Mouse (Mus musculus): Measurements from ENCODE around the gene Pde1a. TPM values are rescaled to one million over a fixed set of nuclear protein-coding genes. Genes with fewer than 3 reads are reported as not detected.
"Not testable (repeated sequence)": the region's sequence is repeated elsewhere in the genome, so short reads cannot be mapped to it uniquely, and the experiment has no call there.

Pde1a gene
- total RNA-seq, 4 experiments from 2014 or later, result 135 to 177 (median 157) TPM

DNA sequence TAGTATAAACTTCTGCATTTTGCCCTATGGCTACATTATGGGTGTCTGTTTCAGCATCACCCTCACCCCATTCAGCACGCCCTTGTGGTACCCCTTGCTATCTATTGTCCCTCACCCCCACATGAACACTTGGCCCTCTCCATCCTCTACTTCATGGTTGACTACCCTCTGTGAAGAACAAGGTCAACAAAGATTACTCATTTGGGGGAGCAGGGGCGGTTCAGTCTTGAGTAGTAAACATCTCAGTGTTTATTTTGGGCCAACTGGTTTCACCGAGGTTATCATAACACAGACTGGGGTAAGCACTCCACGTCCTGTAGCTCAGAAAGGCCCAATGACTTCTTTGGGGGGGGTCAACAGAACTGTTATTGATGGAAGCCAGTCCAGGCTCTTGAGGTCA lies 164.3 kb downstream of the Pde1a start:
- DNase-seq (ENCODE audit: low spot score in 2 of 2), result no peak

DNA sequence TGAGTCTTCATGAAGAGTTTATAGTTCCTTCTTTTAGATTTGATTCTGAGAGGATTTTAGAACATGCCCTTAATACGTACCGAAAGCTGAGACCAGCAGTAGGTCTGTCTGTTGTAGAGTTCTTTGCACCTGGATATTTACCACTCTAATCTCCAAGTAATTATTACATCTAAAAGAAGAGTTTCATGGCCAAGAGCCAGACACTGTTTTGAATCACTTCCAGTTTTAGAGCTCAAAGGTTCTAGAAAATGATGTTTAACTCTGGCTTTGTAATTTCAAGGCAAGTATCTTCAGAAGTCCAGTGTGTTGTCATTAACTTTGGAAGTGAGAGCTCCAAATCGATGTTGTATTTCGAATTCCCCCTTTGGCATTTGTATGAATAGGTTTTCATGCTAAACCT lies 167.8 kb downstream of the Pde1a start:
- DNase-seq (ENCODE audit: low spot score in 2 of 2), result no peak

DNA sequence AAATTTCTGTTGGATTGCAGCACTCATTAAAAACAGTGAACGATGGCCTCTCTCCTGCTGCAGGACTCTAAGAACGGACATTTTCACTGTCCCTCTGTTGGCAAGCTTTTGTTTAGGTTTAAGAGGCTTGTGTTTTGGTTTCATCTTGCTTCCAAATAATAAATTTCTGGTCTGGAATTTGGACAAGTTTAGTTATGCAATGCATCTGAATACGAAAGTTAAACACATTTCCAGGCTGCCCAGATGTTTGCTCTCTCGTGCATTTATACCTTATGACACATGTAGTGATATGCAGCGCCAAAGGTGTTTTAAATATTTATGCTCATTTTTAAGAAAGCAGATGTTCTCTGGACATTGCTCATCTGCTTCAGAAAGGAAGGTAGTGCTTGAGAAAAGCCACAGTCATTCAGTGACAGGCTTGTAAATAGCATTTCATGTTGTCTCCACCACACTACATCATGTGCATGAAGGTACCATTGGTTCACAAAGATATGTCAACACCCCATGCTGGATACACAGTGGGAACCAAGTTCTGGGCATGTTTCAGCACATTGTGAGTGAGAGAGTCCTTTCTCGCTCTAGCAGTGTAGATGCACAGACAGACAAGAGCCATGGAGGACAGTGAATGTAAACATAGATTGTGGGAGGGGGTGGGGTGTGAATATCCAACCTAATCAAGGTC lies 171.5 kb downstream of the Pde1a start:
- no peak for DNase-seq (ENCODE audit: low spot score in 2 of 2)

DNA sequence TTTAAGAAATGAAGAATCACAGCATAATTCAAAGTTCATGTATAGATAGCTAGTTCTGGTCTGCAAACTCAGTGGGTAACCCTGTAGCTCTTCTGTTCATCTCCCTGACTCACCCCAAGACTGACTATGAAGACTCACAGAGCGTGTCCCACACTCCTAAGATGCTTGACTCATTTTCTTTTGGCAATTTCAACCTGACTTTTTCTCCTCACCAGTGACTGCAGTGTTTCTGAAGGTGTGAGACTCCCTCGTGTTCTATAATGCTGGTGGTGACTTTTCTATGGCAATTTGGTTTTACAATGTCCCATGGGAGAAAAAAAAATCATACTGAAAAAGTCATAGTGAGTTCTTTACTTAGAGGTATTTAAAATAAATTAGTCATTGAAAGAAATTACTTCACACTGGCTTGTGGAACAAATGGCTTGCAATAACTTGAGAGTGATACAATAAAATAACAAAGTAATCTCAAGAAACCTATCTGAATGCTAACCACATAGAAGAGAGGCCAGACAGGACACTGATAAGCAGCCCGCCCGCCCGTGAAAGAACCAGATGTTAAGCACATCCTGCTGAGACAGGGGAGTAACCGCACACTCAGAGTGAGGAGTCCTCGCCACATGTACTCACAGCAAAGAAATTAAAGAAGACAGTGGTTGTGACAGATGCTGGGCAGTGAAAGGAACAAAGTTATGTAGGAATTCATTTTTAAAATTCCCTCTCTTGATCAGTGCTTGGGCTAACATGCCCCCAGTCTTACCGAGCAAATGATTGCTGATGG lies 183.2 kb downstream of the Pde1a start:
- DNase-seq (ENCODE audit: low spot score in 2 of 2), result no peak

DNA sequence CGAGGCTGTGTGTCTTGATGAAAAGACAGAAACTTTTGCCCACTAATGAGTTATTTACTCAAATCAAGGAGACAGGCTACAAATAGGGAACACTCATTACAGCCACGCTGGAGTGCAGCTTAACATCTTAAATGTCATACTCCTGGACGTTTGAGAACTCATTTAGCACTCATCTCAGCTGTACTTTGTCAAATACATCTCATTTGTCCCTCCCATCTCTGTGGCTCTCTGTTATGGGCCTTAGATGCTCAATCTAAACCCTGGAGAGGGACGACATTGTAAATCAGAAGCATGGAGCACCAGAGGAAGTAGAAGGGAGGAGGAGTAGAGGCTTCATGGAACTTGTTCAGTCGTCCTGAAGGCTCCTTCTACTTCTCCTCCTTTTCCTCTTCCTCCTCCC lies 194.6 kb downstream of the Pde1a start:
- DNase-seq (ENCODE audit: low spot score in 2 of 2), result no peak

DNA sequence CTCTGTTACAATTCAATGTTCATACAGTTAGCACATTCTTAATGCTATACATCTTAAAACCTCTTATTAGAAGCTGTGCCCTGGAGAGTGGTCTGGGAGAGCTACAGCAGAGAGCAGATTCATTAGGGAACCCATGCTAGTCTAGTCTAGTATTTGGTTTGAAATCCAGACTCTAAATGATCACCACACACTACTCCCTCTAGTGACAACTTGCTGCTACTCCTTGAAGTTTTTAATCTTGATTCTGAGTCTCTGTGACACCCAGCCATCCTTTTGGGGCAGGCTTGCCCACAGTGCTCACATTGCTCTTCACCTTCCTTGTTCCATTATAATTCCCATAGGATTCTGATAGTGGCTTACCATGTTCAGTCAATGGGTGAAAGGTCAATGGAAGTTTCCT lies 206.9 kb downstream of the Pde1a start:
- no peak for DNase-seq (ENCODE audit: low spot score in 2 of 2)

DNA sequence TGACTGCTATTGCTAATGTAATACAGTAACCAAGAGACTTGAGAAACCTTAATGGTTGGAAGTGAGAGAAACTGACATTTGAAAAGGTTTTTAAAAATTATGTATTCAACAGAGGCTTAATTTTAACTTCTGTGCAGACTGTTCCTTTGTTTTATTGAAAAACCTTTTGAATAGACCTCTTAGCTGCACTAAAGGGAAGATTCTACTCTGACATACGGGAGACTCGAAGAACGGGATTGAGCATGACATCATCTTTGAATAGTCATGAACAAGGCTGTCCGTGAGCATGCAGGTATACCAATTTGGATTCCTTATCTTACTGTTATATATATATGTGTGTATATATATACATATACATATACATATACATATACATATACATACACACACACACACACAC lies 207.9 kb downstream of the Pde1a start:
- no peak for DNase-seq (ENCODE audit: low spot score in 2 of 2)

DNA sequence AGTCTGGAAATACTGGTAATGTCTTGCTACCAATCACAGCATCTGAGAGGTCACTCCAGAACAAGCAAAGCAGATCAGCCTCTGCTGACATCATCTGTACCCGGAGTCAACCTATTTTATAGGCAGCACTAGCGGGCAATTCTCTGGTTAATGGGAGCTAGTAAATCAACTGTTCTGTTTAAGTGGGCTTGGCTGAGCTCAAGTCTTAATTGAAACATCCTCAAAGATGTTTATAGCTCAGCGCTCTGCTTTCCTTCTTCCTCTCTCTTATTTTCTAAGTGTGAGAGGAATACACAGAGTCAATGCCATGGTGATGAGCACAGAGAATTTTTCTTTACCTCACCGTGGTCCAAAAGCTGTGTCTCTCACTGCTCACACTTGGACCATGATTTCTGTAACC lies 208.8 kb downstream of the Pde1a start:
- DNase-seq (ENCODE audit: low spot score in 2 of 2), result no peak

DNA sequence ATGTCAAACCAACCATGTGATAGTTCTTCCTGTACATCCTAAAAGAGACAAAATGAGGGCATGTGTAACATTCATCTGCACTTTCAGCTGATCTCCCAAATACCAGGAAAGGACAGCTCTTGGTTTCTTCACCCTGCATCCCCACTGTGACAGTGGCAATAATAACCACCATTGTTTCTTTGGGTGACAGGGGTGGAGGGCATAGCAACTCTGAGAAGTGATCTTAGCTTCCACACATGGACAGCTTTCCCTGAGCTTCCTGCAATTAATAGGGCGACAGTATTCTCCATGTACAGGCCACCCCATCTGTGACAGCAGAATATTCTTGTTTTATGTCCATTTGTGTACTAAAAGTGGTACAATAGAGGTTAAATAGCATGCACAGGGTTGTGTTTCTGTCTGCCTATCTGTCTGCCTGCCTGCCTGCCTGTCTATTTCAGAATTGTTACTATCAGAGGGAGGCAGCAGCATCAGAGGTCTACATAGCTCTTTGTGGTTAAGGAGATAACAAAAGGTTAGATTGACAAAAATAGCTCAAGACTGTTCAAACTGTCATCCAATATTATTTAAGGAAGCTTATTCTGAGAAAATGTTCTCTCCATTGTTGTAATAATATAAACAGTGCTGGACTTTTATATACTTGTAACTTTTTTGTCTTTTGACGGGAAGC lies 227.3 kb downstream of the Pde1a start:
- no peak for DNase-seq (ENCODE audit: low spot score in 2 of 2)

DNA sequence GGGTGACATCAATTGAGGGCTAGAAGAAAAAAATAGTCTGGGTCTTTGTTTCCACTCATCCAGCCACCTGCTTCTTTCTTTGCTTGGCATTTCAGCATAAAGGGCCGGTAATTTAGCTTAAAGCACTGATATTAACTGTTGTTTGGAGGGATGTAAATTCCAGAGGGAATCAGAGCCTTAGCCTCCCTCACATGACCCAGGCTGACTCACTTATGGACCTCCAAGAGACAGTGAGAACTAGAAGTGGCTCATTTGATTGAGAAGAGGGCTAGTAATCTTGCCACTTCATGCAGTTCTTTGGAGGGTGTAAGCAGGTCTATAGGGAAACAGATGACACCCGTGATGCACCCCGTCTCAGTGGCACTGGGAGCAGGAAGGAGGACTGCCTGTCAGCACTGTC lies 230.7 kb downstream of the Pde1a start:
- DNase-seq (ENCODE audit: low spot score in 2 of 2), result no peak

DNA sequence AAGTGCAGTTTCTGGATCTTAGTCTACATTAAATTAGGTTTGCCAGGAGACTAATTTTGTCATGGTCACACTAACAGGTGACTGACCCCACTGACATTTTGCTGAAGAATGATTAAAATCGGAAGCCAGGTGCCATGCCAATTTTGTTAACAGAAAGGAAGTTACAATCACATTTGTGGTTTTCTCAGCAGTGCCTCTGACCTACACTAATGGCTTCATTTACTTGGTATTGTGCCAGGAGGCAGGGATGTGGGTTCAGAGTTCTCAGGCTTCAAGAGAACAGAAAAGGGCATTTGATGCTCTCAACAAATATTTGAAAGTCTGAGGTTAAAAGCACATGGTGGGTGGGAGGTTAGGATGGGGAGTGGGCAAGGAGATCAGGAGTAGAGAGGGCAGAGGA lies 236.4 kb downstream of the Pde1a start:
- DNase-seq (ENCODE audit: low spot score in 2 of 2), result no peak

DNA sequence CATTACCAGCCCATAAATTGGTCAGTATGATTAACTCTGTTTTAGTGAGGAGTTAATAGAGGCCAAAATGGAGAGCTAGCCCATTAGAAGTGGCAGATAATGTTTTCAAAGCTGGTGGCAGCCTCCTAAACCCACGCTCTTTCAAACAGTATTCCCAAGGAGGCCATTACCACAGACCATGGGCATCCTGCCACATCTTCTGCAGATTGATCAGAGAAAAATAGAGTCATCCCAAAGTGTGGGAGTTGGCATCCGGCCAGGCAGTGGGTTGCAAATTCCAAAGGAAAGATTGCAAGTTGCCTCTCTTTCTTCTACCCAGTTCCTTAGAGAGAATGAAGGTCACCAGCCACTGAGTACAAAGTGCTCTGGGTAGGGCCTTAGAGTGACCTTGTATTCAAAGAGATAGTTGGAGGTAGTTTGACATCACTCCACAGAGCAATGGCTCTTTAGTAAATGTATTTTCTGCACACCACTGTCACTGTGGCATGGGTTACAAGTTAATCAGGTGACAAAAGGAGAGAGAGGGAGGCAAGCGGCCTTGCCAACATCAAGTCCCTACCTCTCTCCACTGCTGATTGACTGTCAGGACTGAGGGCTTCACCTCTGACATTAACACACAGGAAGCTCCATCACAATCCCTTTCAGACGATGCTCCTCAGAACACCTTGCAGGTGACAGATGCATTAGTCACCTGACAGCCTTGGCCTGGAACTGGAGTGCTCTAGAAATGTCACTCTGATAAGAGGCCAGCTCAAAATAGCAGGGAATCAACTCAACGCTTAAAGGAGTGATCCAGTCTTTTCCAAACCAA lies 237.3 kb downstream of the Pde1a start:
- DNase-seq (ENCODE audit: low spot score in 2 of 2), result peak; percentile 64 to 76

DNA sequence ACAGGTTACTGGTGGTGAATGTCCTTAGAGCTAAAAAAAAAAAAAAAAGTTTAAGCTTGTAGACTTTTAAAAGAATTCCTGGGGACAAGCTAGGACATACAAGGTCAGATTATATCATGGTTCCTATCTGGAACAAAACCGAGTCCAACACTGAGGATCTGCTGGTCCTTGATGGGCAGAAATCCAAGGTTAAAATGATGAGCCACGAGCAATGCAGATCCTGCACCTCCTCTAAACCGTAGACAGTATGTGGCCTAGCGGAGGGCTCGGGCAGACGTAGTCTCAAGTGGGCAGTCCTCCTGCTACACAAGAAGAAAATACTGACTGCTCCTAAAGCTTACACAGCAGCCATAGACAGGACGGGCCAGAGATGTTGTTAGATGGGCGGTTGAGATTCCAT lies 238.5 kb downstream of the Pde1a start:
- DNase-seq (ENCODE audit: low spot score in 2 of 2), result no peak

DNA sequence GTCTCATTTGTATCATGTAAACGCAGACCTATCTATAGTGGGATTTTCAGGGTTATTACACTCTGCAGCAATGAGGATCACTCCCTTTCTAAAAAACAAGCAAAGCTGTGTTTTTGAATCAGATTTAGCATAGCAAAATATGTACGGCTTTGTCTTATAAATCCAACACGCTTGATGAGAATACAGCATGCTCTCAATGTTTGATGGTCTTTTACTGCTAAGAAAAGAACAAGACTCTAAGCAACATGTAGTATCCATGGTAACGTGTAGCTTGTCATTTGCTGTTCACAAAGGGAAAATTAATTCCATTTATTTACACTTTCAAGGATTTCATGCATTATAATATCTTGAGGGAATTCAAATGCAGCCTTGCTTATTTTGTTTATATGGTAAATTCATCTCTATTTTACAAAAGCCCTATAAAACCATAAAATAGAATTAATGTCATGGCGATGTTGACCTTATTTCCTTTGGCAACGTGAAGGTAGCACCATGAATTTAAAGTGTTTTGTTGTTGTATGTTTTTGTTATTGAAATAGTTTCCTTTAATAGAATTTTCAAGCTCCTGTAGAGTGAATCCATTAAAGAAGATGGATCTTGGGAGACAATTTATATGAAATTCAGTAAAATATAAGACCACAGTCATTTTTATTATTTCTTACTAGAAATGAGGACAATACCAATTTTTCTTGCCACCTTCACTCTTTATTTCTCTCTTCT lies 245.5 kb downstream of the Pde1a start:
- no peak for DNase-seq (ENCODE audit: low spot score in 2 of 2)

DNA sequence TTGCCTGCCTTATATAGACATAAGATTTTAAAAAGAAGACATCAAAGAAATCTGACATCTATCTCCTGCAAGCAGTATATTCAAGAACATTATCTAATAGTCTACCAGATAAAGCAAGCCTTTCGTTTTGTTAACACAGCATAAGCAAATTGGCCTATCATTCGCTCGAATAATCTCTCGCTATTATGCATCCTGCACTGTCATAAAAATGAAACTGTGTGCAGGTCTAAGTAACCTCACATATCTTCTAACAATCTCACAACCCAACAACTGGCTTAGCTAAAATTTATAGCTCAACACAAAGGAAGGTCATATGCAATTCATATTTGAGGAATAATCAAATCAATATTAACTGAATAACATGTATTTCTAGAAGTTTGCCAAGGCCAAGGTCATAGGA lies 246.0 kb downstream of the Pde1a start:
- no peak for DNase-seq (ENCODE audit: low spot score in 2 of 2)

DNA sequence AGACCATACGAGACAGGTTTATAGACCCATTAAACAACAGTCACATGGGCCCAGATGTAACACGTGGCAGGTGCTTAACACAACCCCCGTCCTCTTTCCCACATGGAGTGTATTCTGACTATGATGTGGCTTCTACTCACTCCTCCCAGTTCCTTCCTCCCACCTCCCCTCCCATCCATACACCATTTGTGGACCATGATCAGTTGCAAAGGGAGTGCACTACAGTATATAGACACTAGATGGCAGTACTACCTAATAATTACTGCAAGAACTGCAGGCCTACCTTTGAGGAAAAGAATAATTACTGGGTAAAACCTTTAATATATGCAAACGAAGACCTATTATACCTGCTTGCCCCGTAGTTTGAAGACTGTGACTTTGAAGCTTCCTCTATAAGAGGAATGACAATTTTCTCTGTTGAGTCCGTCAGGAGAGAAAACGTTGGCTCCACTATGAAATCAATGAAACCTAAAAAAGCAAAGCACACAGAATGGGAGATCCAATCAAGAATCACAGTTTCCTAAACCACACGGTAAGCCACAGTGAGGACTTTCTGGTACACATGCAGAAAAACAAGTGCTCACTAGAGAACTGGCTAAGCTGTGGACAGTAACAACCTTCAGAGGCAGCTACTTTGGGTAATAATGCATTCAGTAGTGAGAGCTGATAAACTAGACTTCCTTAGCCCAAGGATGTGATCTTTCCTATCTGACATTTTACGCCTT lies 263.8 kb downstream of the Pde1a start:
- peak; percentile 15 to 25 for DNase-seq (ENCODE audit: low spot score in 2 of 2)

DNA sequence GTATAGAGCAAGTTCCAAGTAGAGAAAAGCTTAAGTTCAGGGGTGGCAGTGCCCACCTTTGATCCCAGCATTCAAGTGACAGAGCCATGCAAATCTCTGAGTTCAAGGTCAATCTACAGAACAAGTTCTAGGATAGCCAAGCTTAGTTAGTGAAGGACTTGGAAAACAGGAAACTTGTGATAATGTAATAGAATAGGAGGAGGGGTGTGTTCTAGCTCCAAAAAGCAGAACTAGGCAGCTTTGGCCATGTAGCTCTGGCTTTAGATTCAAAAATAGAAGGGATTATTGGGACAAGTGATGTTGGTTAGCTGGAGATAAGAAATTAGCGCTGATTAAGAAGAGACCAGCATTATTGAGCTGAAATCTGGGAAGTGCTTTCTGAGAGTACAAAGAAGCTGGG lies 272.4 kb downstream of the Pde1a start:
- DNase-seq (ENCODE audit: low spot score in 2 of 2), result no peak

DNA sequence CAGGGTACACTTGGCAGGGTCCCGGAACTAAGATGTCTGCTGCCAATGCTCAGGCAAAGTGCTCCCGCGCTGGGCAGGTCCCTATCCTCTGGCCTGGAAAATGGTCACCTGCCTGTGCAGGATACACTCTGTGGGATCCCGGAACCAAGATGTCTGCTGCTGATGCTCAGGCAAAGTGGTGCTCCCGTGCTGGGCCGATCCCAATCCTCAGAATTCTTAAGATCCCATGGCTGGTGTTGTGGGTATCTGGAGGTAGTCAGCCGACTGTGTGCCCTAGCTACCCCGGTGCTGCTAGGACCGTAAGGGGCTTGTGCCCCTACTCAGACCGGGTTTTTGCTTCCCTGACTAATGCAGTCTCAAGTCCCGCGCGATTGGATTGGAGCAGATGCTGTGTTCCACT lies 281.9 kb downstream of the Pde1a start:
- DNase-seq (ENCODE audit: low spot score in 2 of 2), result not testable (repeated sequence)

DNA sequence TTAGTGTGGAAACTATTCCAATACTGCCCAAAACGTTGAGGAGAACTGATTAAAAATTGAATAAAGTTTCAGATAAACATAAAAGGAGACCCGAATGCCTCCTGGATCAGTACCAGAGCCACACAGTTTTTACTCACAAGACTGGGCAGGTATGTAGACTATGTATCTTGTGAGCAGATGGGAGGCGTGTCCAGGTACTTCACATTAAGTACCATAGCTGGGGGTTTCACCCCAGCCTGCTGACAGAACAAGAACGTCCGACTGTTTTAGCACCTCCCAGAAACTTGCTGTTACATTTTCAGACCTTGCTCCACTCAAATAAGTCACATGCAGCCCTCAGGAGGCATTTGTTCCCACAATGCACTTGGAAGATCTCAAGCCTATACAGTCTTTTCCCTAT lies 289.7 kb downstream of the Pde1a start:
- no peak for DNase-seq (ENCODE audit: low spot score in 2 of 2)

DNA sequence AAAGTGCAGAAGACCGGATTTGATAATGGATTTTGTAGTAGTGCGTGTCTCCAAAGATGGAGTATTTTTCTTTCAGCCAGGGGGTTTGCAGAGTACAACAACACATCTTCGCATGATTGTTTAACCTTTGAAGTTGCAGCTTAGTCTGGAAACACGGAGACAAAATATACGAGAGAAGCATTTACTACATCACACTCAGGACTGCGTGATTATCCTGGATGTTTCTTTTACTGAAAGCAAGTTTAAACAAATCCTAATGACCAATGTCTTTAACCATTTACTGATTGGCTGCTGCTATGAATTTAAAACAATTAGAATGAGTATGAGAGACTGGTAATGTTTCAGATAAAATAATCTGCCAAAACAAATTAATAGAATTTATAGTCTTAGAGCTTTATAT lies 290.2 kb downstream of the Pde1a start:
- DNase-seq (ENCODE audit: low spot score in 2 of 2), result no peak
